Mouse (Mus musculus): ENCODE data around the gene Hist2h2aa2. TPM values are rescaled to one million over a fixed set of nuclear protein-coding genes. Genes with fewer than 3 reads are reported as not detected.
"Not testable (repeated sequence)": the region's sequence is repeated elsewhere in the genome, so short reads cannot be mapped to it uniquely, and the experiment has no call there.

Gene Hist2h2aa2
- total RNA-seq, 2 experiments from 2014 or later, result 615 to 716 TPM

DNA sequence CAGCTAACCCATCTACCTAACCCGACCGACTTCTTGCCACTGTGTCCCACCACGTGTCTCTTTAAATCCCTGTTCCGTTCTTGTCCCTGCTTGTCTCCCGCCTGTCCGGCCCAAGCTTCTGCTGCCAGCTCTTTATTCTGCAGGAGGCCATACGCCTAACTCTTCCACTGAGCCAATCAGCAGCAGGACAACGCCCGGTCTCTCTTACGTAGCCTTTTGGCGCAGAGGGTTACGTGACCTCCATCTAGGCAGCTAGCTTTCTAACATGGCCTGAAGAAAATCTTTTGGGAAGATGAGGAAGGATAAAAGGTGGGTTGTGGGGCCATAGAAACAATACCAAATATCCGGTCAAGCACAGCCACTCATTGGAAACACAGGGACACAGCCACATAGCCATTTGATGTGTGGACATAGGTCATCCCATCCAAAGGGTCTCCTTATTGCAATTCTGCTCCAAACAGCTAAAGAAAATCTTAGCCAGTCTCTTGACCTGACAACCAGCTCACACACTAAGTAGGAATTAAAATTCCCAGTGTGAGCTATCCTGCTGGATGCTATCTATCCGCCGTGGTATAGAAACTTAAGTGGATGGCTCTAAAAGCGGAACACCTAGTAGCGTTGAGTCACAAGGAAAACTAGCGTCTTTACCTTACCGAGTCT, 22.3 kb upstream of the Hist2h2aa2 start:
- peak; percentile 93 for DNase-seq
- intact Hi-C loops (cut with DNase I), result no loop called here

GRCm38 (mm10) chr3:96261623-96262022, 21.5 kb upstream of the Hist2h2aa2 start:
- DNase-seq, result no peak
- intact Hi-C loops (cut with DNase I), result no loop called here

DNA sequence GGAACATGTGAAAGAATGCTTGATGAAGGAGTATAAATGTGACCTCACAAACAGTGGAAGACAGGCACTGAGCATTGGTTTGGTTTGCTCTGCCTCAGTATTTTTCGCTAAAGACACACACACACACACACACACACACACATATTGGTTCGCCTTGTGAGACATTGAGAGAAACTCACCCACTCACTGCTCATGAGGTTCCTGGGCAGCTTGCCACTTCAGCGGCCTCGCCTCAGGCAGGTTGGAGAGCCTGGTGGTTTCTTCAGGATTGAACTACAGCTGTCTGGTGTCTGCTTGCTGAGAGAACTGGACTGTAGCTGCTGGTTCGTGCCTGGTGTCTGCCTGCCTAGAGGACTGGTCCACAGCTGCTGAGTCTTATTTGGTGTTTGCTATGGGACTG, 20.1 kb upstream of the Hist2h2aa2 start:
- intact Hi-C loops (cut with DNase I), result no loop called here
- DNase-seq, result no peak

GRCm38 (mm10) chr3:96257190-96257589, 17.1 kb upstream of the Hist2h2aa2 start:
- DNase-seq, result no peak
- intact Hi-C loops (cut with DNase I), result no loop called here

DNA sequence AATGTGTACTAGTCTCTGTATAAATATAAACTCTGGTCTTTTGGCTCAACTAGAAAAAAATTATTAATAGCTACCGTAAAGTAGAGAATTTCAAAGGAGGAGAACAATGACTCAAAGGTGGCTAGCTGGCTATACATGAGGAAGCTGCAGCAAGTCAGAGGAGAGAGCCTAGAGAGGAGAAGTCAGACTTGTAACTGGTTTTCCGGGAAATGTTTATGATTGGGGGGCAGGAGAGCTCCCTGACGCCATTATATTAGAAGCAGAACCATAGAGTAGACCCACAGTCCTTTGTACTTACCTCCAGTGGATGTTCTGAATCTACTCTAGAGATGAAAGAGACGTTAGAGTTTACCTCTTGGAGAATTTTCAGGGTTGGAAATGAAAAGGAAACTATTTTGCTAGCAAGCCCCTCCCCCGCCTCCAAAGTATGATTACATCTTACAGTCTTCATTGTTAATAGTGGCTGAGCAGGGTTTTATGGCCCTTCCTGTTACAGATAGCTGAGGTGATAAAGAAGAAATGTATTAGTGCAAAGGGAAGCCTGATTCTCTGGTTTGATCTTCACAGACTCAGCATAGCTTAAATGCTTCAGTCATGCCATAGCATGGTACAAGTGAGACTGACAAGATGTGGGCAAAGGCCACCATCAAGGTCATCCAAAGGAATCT, 16.0 kb upstream of the Hist2h2aa2 start:
- DNase-seq, result no peak
- intact Hi-C loops (cut with DNase I), result no loop called here

- DNase-seq, result no peak
- intact Hi-C loops (cut with DNase I), result no loop called here
Measured at GRCm38 (mm10) chr3:96254683-96255355, 14.7 kb upstream of the Hist2h2aa2 start.

- DNase-seq, result no peak
- intact Hi-C loops (cut with DNase I), result no loop called here
Measured at GRCm38 (mm10) chr3:96251787-96252186, 11.7 kb upstream of the Hist2h2aa2 start.

GRCm38 (mm10) chr3:96250890-96251289, 10.8 kb upstream of the Hist2h2aa2 start:
- DNase-seq, result no peak
- intact Hi-C loops (cut with DNase I), result no loop called here

GRCm38 (mm10) chr3:96249034-96249345, 8.9 kb upstream of the Hist2h2aa2 start:
- intact Hi-C loops (cut with DNase I), result no loop called here
- DNase-seq, result no peak

DNA sequence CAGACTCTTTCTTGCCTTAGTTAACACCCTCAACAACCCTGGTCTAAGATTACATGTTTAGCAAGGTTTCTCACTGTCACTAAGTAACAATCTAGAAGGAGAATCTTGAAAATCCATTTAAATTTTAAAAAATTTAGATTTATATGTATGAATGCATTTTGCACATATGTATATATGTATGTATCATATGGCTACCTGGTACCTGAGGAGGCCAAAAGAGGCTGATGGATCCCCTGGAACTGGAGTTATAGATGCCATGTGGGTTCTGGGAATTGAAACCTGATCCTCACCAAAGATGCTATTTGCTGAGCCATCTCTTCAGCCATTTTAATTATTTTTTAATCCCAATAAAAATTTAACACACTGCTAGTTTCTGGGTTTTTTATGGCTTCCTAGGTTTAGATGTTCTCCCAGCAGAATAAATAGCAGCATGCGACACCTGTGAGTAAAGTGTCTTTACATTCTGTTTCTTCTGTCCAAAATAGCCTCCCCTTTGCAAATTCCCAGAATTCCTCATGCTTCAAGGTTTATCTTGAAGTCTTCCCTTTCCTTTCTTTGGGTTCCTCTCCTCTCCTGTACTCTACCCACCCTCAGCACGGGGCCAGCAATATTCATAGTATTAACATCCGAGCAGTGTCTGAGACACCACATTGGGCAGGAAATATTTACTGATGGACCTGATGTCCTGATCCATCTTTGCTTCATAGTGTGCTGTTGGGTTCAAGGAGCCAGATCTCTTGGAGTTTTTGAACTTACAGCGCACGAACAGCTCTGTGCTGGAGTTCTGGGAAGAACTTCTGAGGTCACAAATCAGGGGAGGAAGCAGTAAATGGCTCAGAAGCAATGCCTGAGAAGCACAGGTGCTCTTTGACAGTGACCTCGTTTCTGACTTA, 8.3 kb upstream of the Hist2h2aa2 start:
- intact Hi-C loops (cut with DNase I), result no loop called here
- DNase-seq, result no peak

- intact Hi-C loops (cut with DNase I), result no loop called here
- DNase-seq, result no peak
Measured at GRCm38 (mm10) chr3:96247356-96248140, 7.5 kb upstream of the Hist2h2aa2 start.

GRCm38 (mm10) chr3:96246427-96246856, 6.4 kb upstream of the Hist2h2aa2 start, which contains the start of gene Hist2h3c1:
TSS of gene Hist2h3c1 (plus strand) at chr3:96246685.
- intact Hi-C loops (cut with DNase I); DNase-seq: not testable (repeated sequence)

DNA sequence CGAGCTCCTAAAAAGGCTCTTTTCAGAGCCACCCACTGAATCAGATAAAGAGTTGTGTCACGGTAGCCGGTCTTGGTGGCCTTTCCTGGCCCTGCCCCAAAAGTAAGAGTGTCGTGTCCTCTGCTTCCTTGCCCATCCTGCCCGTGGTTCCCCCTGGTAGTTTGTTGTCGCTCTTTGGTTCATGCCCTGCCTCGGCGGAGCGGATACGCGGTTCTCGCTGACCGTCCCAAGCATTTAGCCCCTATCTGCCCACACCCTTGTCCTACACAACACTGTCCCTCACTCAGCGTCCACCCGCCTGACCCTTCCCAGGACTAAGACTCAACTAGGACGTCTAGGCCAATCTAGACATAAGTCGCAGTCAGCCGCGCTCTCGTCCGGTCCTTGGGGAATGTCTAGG, 5.9 kb upstream of the Hist2h2aa2 start:
- intact Hi-C loops (cut with DNase I); DNase-seq: not testable (repeated sequence)

GRCm38 (mm10) chr3:96245003-96245886, 5.2 kb upstream of the Hist2h2aa2 start, which contains the start of gene Hist2h2aa1:
TSS of gene Hist2h2aa1 (plus strand) at chr3:96245497.
- DNase-seq, result peak; percentile 89 to 91
- intact Hi-C loops (cut with DNase I), result not testable (repeated sequence)

GRCm38 (mm10) chr3:96243921-96244572, 4.0 kb upstream of the Hist2h2aa2 start:
- intact Hi-C loops (cut with DNase I), result no loop called here
- DNase-seq, result no peak

GRCm38 (mm10) chr3:96240799-96241197, 722 bp upstream of the Hist2h2aa2 start:
- intact Hi-C loops (cut with DNase I), result no loop called here

GRCm38 (mm10) chr3:96238954-96239793, 902 bp downstream of the Hist2h2aa2 start, which contains the start of gene Hist2h3c2:
TSS of gene Hist2h3c2 (minus strand) at chr3:96239127.
- DNase-seq, result peak; percentile 62 to 65

More at GRCm38 (mm10) chr3:96240799-96241197, 722 bp upstream of the Hist2h2aa2 start:
- DNase-seq, result no peak

More at GRCm38 (mm10) chr3:96238954-96239793, 902 bp downstream of the Hist2h2aa2 start, which contains the start of gene Hist2h3c2:
- intact Hi-C loops (cut with DNase I), result not testable (repeated sequence)
